Mouse (Mus musculus) midbrain, embryonic 16.5 days (tissue): ENCODE data around the gene Naa80. TPM values are rescaled to one million over a fixed set of nuclear protein-coding genes. Genes with fewer than 3 reads are reported as not detected.

Source experiments
- ATAC-seq: fragments of 200-750 bp; cut with Nextera tagmentation; 2 replicates; pipeline ENCODE4 v1.8.0; 2017; ENCODE audit warnings: moderate TSS enrichment
- H3K27ac ChIP-seq: fragments of 300-500 bp; sonication (generic); 2 replicates; pipeline ENCODE4 v1.5.1; 2014; ENCODE audit warnings: mild to moderate bottlenecking, low read length, mixed read lengths
- H3K27me3 ChIP-seq: fragments of 300-500 bp; sonication (generic); 2 replicates; pipeline ENCODE4 v1.6.1; 2014; ENCODE audit warnings: low read depth, low read length, mixed read lengths; ENCODE audit not compliant: control insufficient read depth, insufficient read depth
- H3K36me3 ChIP-seq: fragments of 300-500 bp; sonication (generic); 2 replicates; pipeline ENCODE4 v1.6.1; 2014; ENCODE audit warnings: mild to moderate bottlenecking, low read length, moderate library complexity, mixed read lengths; ENCODE audit not compliant: control insufficient read depth, insufficient read depth
- H3K4me1 ChIP-seq: fragments of 300-500 bp; sonication (generic); 2 replicates; pipeline ENCODE4 v1.6.1; 2014; ENCODE audit warnings: mild to moderate bottlenecking, low read length, mixed read lengths; ENCODE audit not compliant: control insufficient read depth, insufficient read depth
- H3K4me2 ChIP-seq: fragments of 300-500 bp; sonication (generic); 2 replicates; pipeline ENCODE4 v1.6.1; 2014; ENCODE audit warnings: mild to moderate bottlenecking, low read length, mixed read lengths
- H3K4me3 ChIP-seq: fragments of 300-500 bp; sonication (generic); 2 replicates; pipeline ENCODE4 v1.5.1; 2014; ENCODE audit warnings: low read depth, mild to moderate bottlenecking, low read length, moderate library complexity, mixed read lengths
- H3K9ac ChIP-seq: fragments of 300-500 bp; sonication (generic); 2 replicates; pipeline ENCODE4 v1.6.1; 2014; ENCODE audit warnings: low read depth, low read length, mixed read lengths
- H3K9me3 ChIP-seq: fragments of 300-500 bp; sonication (generic); replicated peaks from 2 replicates; pipeline ENCODE4 v1.6.1; 2014; ENCODE audit warnings: mild to moderate bottlenecking, low read length, mixed read lengths; ENCODE audit not compliant: control insufficient read depth, poor library complexity, severe bottlenecking
- WGBS: fragments of 180-500 bp; shearing (Covaris S2); extraction: QIAGEN DNeasy Blood & Tissue Kit; methylation state at CpG from one replicate; pipeline ENCODE4 v1.1.7; 2014; 5-methylcytosine and 5-hydroxymethylcytosine counted together
- polyA plus RNA-seq: library from polyadenylated mRNA; unstranded; fragments of >200 nt; fragmentation: Nextera tagmentation; extraction: Ambion mirVana; gene quantifications from 2 replicates; pipeline ENCODE4 v1.2.1, GENCODE M21; 2015

Naa80 gene
- polyA plus RNA-seq, 1 experiment from 2014 or later = 18.6 TPM

- ATAC-seq = no peak
These were observed 15.8 kb downstream of the Naa80 start for GRCm38 (mm10) chr9:107594281-107595062.

GRCm38 (mm10) chr9:107596619-107597569 lies 18.2 kb downstream of the Naa80 start:
- no peak overlapping the region for H3K4me3 ChIP-seq
- WGBS = 87% methylated on average over 11 of the region's 11 CpGs
- no peaks in the 10 kb centered on the region for H3K9me3 ChIP-seq
- no peak overlapping the region for H3K9ac ChIP-seq
- no peak for ATAC-seq
- no peaks in the 10 kb centered on the region; the same call in 1 of the 2 replicates for H3K4me1 ChIP-seq
- H3K36me3 ChIP-seq = peaks cover 9% of the 10 kb centered on the region; the same call in 1 of the 2 replicates
- H3K27ac ChIP-seq = no peak overlapping the region
- no peaks in the 10 kb centered on the region for H3K27me3 ChIP-seq
- no peak overlapping the region for H3K4me2 ChIP-seq

More at GRCm38 (mm10) chr9:107594281-107595062, 15.8 kb downstream of the Naa80 start:
- Histone ChIP-seq H3K27ac (no peak overlapping the region), H3K9ac (no peak overlapping the region), H3K27me3 (no peaks in the 10 kb centered on the region), H3K4me2 (no peak overlapping the region), H3K36me3 (peaks cover 20% of the 10 kb centered on the region), H3K9me3 (no peaks in the 10 kb centered on the region), H3K4me3 (no peak overlapping the region), H3K4me1 (no peaks in the 10 kb centered on the region; the same call in 1 of the 2 replicates)
- 74% methylated on average over 8 of the region's 8 CpGs for WGBS

GRCm38 (mm10) chr9:107598385-107598784 lies 19.7 kb downstream of the Naa80 start:
- 87% methylated on average over 5 of the region's 5 CpGs for WGBS
- H3K27ac ChIP-seq = no peak overlapping the region
- H3K4me2 ChIP-seq = no peak overlapping the region
- ATAC-seq = no peak
- H3K9ac ChIP-seq = 0 out of 2 replicates have a peak overlapping the region, but pooled peaks have one; percentile 3
- no peaks in the 10 kb centered on the region for H3K27me3 ChIP-seq
- peaks cover 6% of the 10 kb centered on the region for H3K4me1 ChIP-seq
- H3K9me3 ChIP-seq = no peaks in the 10 kb centered on the region
- H3K4me3 ChIP-seq = no peak overlapping the region
- peaks cover 9% of the 10 kb centered on the region; the same call in 1 of the 2 replicates for H3K36me3 ChIP-seq

GRCm38 (mm10) chr9:107599433-107599832 lies 20.7 kb downstream of the Naa80 start:
- Histone ChIP-seq H3K9me3 (no peaks in the 10 kb centered on the region), H3K27ac (no peak overlapping the region), H3K4me3 (no peak overlapping the region), H3K4me2 (no peak overlapping the region), H3K27me3 (no peaks in the 10 kb centered on the region), H3K4me1 (peaks cover 6% of the 10 kb centered on the region), H3K36me3 (0 out of 2 replicates have a peak, but pooled peaks cover 2% of the 10 kb centered on the region), H3K9ac (no peak overlapping the region)
- 90% methylated on average over 9 of the region's 9 CpGs for WGBS
- no peak for ATAC-seq

- Histone ChIP-seq H3K36me3 (no peaks in the 10 kb centered on the region), H3K4me3 (no peak overlapping the region), H3K4me1 (peaks cover 6% of the 10 kb centered on the region), H3K9me3 (no peaks in the 10 kb centered on the region), H3K9ac (no peak overlapping the region), H3K27ac (no peak overlapping the region), H3K4me2 (no peak overlapping the region), H3K27me3 (no peaks in the 10 kb centered on the region)
- 75% methylated on average over 14 of the region's 14 CpGs for WGBS
- no peak for ATAC-seq
These were observed 21.2 kb downstream of the Naa80 start for GRCm38 (mm10) chr9:107599842-107600241.

- ATAC-seq = no peak
- WGBS = 79% methylated on average over 12 of the region's 12 CpGs
- H3K27ac ChIP-seq = no peak overlapping the region
These were observed 22.1 kb downstream of the Naa80 start for GRCm38 (mm10) chr9:107600745-107601144.

GRCm38 (mm10) chr9:107601275-107601674 lies 22.6 kb downstream of the Naa80 start:
- Histone ChIP-seq H3K4me1 (peaks cover 6% of the 10 kb centered on the region), H3K27me3 (no peaks in the 10 kb centered on the region), H3K9me3 (no peaks in the 10 kb centered on the region), H3K4me2 (no peak overlapping the region), H3K9ac (no peak overlapping the region), H3K4me3 (no peak overlapping the region), H3K36me3 (no peaks in the 10 kb centered on the region), H3K27ac (no peak overlapping the region)
- WGBS = 83% methylated on average over 11 of the region's 11 CpGs
- ATAC-seq = no peak

More at GRCm38 (mm10) chr9:107600745-107601144, 22.1 kb downstream of the Naa80 start:
- Histone ChIP-seq H3K4me3 (no peak overlapping the region), H3K4me1 (peaks cover 6% of the 10 kb centered on the region), H3K9me3 (no peaks in the 10 kb centered on the region), H3K36me3 (no peaks in the 10 kb centered on the region), H3K4me2 (no peak overlapping the region), H3K9ac (no peak overlapping the region), H3K27me3 (no peaks in the 10 kb centered on the region)

GRCm38 (mm10) chr9:107602068-107602648 lies 23.5 kb downstream of the Naa80 start:
- peak overlapping the region; percentile 38; the same call in 1 of the 2 replicates for H3K27ac ChIP-seq
- peaks cover 6% of the 10 kb centered on the region for H3K4me1 ChIP-seq
- H3K4me3 ChIP-seq = no peak overlapping the region
- no peaks in the 10 kb centered on the region for H3K36me3 ChIP-seq
- H3K4me2 ChIP-seq = no peak overlapping the region
- 11% methylated on average over 10 of the region's 10 CpGs for WGBS
- 0 out of 2 replicates have a peak overlapping the region, but pooled peaks have one; percentile 30 for H3K9ac ChIP-seq
- H3K27me3 ChIP-seq = no peaks in the 10 kb centered on the region
- ATAC-seq = peak; percentile 49; the same call in 1 of the 2 replicates
- no peaks in the 10 kb centered on the region for H3K9me3 ChIP-seq
